Mouse (Mus musculus): Measurements from ENCODE around the gene Papolg. TPM values are rescaled to one million over a fixed set of nuclear protein-coding genes. Genes with fewer than 3 reads are reported as not detected.

Papolg gene
- polyA plus RNA-seq, 1 experiment from 2014 or later: 12.1 TPM

DNA sequence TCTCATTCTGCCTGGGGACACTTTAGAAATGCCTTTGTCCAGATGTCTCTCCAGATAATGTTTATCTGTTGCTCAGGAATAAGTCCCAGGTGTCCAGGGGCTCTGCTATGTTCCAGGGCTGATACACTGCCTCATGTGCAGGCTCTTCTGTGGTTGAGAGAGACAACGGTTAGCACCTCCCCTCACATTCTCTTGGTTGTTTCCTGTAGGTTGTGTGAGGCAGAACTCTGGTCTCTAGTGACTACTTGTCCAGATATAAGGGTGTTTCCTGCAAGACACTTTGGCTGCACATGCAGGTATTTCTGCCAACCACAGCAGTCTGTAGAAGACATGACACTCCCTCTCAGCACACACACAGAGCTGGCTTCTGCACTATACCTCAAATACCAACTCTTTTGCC is 76.3 kb downstream of the Papolg start:
- Histone ChIP-seq H3K27me3 (replicated peaks; ENCODE audit: control insufficient read depth, insufficient read depth, low read length) (no peaks in the 10 kb centered on the region), H3K27ac (ENCODE audit: low read depth) (no peak overlapping the region), H3K4me2 (ENCODE audit: low read length) (no peak overlapping the region), H3K4me1 (replicated peaks; ENCODE audit: control insufficient read depth, insufficient read depth, low read length) (no peaks in the 10 kb centered on the region), H3K9ac (ENCODE audit: low read length) (no peak overlapping the region), H3K9me3 (ENCODE audit: control insufficient read depth, low read length) (no peaks in the 10 kb centered on the region), H3K4me3 (ENCODE audit: low read depth, low read length) (no peak overlapping the region), H3K36me3 (ENCODE audit: control insufficient read depth, insufficient read depth, low read length) (no peaks in the 10 kb centered on the region)
- ATAC-seq (replicated peaks; ENCODE audit: low FRiP score, low TSS enrichment, low read depth) (no peak), DNase-seq (ENCODE audit: low spot score) (no peak)
- WGBS: 82% methylated on average over 1 of the region's 1 CpGs

Other genes starting within 250 kb of the Papolg start
- gene Pus10, start 229.6 kb downstream of the Papolg start, polyA plus RNA-seq (2014; fragmentation: Nextera tagmentation; extraction: Ambion mirVana): 23.8 and 25.2 TPM in 2 replicates
- gene Pex13, start 229.3 kb downstream of the Papolg start, polyA plus RNA-seq (2014; fragmentation: Nextera tagmentation; extraction: Ambion mirVana): 25.8 and 31.7 TPM in 2 replicates
- 1.1 TPM in 2 replicates for gene Rel, start 124.3 kb downstream of the Papolg start, polyA plus RNA-seq (2014; fragmentation: Nextera tagmentation; extraction: Ambion mirVana)
- gene A830031A19Rik, start 179.8 kb upstream of the Papolg start, polyA plus RNA-seq (2014; fragmentation: Nextera tagmentation; extraction: Ambion mirVana): not detected in 2 replicates
- 29.1 and 29.6 TPM in 2 replicates for gene Bcl11a, start 182.8 kb upstream of the Papolg start, polyA plus RNA-seq (2014; fragmentation: Nextera tagmentation; extraction: Ambion mirVana)